Mouse (Mus musculus) urinary bladder, postnatal 10 days (tissue): Measurements from ENCODE around the gene Ica1.

Experiments used
- DNase-seq: peaks from one replicate; pipeline ENCODE4 v3.0.0; 2022; ENCODE audit warnings: low spot score

The Ica1 gene

DNA sequence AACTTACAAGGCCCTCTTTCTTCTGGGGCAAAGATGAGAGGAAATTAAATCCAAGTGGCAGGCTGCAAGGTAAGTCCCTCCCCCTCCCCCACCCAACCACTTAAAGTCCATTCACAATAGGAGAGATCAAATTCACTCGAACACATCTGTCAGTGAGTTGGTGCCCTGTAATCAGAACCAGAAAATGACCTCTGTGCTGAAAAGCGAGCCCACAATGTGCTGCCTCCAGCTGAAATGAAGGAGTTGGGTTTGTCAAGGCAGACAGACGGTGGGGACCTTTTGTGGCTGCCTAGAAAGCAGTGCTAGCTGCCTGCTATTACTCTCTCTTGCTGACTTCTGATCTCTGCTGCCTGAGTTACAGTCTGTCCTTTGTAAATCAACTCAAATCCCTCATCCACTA lies 35.8 kb downstream of the Ica1 start:
- DNase-seq: no peak

DNA sequence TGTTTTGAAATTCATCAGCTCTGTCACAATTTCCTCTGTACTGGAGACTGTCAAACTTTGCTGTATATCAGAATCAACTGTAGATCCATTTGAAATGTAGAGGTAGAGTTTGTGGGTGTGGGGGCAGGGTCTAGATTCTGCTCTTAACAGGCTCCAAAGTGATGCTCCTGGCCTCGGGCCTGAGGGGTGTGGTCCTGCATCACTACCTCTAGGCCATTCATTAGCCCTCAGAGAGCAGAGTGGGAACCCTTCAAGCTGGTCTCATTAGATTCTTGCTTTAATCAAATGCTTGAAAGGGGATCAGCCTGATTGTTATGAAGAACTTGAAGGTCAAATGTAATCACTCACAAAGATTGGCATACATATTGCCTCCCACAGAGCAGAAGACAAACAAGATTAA lies 36.6 kb downstream of the Ica1 start:
- no peak for DNase-seq

DNA sequence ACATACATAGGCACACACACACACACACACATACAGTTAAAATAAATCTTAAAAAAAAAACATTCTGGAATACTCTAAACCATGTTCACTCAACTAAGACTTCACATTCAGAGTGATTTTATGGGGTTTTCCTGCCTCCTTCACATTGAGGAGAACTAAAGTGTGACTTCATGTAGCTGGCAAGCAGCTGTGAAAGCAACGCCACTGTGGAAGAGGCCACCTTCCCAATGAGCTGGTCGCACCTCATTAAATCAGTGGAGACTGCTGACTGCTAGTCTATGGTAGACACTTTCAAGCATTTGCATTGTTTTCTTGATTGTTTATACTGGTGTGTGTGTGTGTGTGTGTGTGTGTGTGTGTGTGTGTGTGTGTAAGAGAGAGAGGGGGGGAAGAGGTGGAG lies 38.2 kb downstream of the Ica1 start:
- DNase-seq: no peak

DNA sequence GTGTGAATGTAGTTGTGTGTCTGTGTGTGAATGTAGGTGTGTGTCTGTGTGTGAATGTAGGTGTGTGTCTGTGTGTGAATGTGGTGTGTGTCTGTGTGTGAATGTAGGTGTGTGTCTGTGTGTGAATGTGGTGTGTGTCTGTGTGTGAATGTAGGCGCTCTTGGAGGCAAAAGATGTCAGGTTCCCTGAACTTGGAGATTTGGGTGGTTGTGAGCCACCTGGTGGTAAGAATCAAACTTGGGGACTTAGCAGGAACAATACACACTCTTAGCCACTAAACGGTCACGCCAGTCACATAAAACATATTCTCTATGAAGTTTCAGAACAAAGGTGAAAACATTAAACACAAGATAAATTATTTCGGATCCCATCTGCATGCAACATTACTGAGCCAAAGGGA lies 39.9 kb downstream of the Ica1 start:
- no peak for DNase-seq

- DNase-seq: no peak
Measured at GRCm38 (mm10) chr6:8736493-8736820, 41.8 kb downstream of the Ica1 start.

DNA sequence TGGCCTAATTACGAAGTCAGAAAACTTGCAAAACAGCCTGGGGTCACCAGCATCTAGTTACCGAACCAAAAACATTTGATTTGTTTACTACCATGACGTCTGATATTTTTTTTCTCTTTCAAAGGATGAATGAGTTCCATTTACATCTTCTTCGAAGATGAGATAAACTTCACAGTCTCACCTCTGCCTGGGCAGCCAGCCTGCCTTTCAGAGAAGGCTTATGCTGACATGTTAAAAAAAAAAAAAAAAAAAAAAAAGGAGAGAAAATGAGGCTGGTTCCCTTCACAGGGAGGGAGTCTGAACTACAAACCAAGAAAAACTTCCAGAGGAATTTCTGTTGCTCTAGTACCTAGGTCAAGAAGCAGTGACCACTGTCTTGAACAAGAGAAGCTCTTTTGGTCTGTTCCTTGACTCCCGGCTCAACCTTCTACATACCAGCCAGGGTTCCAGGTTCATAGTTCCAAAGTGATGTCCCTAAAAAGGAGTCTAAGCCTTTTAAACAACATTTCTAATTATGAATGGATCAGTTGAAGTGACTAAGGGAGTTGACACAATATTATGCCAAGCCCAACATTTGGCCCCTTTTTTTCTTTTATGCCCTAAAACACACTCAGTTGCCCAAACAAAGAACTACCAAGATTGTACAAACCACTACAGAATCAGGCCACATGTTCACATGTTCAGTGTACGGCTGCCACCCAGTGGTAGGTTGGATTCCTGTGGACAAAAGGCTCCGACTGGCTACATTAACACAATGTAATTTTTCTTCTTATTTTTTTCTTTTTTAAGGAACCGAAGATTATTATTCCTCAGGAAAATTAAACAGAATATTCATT lies 42.4 kb downstream of the Ica1 start:
- no peak for DNase-seq

DNA sequence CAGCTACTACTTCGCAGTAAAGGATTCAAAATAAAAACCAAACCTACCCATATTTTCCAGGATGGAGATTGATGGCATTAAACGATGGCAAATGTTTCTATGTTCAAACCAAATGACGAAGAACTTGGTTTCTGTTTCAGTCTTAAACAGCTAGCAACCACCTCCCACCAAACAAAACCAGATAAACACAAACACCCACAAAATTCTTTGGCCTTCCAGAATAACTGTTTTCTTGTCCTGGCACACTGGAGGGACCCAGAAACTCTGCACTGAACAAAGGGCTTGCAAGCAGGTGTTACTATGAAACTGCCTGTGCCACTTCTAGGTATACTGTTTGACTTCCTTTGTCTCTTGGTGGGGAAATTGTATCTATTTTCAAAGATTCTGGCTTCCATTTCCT lies 43.2 kb downstream of the Ica1 start:
- no peak for DNase-seq

GRCm38 (mm10) chr6:8732492-8732891 lies 45.8 kb downstream of the Ica1 start:
- DNase-seq: no peak

GRCm38 (mm10) chr6:8731656-8732191 lies 46.6 kb downstream of the Ica1 start:
- no peak for DNase-seq

- no peak for DNase-seq
Measured at GRCm38 (mm10) chr6:8730433-8730832, 47.9 kb downstream of the Ica1 start.

GRCm38 (mm10) chr6:8727806-8728205 lies 50.5 kb downstream of the Ica1 start:
- no peak for DNase-seq

- no peak for DNase-seq
Measured at GRCm38 (mm10) chr6:8725610-8726009, 52.7 kb downstream of the Ica1 start.

- DNase-seq: no peak
Measured at GRCm38 (mm10) chr6:8719692-8720091, 58.6 kb downstream of the Ica1 start.

DNA sequence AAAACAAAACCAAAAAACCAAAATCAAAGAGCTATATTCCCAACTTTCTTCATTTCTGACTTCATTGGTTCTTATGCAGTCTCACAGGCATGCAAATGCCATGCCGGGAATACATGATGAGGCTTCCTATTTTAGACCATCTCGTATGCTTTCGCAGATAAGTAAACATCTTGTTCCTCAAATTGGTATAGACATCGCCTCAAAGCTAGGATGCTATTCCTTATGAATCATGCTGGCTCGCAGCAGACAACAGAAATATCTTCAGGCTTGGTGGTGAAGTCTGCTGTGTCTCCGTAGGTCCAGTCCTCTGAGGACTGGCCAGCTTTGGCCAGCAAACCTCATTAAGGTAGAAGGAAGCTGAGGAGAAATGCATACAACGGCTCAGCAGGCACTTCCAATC lies 60.3 kb downstream of the Ica1 start:
- DNase-seq: no peak

GRCm38 (mm10) chr6:8716539-8716938 lies 61.7 kb downstream of the Ica1 start:
- DNase-seq: no peak

- DNase-seq: no peak
Measured at GRCm38 (mm10) chr6:8711246-8711645, 67.0 kb downstream of the Ica1 start.

DNA sequence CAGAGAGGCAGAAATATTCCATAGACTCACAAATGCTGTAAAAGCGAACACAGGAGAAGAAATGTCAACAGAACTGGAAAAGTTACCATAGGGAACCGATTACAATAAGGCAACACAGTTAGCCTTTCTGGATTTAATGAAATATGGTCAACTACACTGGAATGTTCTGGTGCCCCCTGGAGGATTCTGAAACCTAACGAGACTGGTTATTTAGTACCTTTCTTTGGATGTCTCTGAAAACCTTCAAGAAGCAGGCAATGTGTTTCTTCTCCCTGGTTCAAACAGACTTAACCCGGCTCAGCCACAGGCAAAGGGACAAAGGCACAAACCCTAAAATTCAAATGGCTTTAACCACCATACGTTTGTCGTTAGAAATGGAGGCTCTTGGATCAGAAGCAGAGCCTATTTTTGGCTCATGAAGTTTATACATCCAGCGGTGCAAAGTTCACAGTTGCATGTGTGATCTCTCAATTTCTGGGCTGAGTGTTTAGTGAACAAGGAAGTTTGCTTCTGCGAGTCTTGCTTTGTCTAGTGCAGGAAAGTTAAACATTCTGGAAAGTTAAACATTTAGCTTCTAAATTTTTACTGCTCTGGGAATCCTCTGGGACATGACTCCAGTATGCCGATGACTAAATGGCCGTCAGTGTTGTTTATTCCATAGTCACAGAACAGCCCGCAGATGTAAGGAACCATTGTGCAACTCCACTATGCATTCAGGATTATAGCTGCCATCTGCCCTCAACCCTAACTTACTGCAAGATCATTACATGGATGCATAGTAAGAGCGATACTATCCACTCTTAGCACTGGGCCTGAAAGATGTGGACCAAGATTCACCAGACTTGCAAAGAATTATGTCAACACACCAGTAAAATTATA lies 83.4 kb downstream of the Ica1 start:
- no peak for DNase-seq

DNA sequence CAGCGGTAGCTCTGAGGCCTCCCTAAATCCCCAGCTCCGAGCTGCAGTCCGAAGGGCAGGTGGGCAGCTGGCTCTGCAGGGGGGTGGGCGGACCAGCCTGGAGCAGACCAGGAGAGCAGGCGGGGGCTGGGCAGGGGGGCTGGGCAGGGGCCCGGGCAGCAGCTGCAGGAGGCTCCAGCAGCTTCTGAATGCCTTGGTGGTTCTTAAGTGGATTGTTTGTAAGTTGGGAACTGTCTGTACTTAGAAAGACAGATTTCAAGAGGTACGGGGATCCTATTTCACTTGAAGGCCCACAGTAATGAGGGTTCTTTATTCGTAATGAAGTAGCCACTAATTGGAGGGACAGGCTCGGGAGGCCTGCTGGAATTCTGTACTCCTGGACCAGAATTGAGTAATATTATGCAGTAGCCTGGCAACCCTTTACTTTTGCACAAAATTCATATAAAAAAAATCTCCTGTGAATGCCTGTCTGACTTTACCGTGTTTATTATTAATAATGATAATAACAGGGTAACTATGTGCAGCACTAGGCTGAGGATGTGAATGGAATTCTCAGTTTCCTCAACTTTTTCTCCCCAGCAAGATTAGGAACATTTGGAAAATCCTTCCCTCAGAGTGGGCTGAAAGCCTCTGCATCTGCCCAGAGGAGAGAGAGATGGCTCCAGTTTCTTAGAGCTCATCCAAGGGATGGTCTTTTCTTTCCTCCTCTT lies 84.2 kb downstream of the Ica1 start:
- no peak for DNase-seq

GRCm38 (mm10) chr6:8693141-8693881 lies 85.0 kb downstream of the Ica1 start:
- no peak for DNase-seq

- no peak for DNase-seq
Measured at GRCm38 (mm10) chr6:8691199-8691975, 86.9 kb downstream of the Ica1 start.

GRCm38 (mm10) chr6:8690441-8690840 lies 87.8 kb downstream of the Ica1 start:
- no peak for DNase-seq
